Mouse (Mus musculus) cerebellum, adult 2 months (tissue): Measurements from ENCODE around the gene Nr1h5.

Experiments
- CTCF ChIP-seq: fragments of 200-500 bp; IDR thresholded peaks from 2 replicates; pipeline ENCODE4 v1.5.1; 2011; ENCODE audit warnings: low read depth, mild to moderate bottlenecking, control low read depth, low read length, moderate library complexity, borderline replicate concordance; ENCODE audit not compliant: insufficient read depth
- POLR2A ChIP-seq: fragments of 200-500 bp; IDR thresholded peaks from 2 replicates; pipeline ENCODE4 v1.6.1; 2011; ENCODE audit warnings: low read length, control low read depth, borderline replicate concordance; ENCODE audit not compliant: insufficient read depth

DNA sequence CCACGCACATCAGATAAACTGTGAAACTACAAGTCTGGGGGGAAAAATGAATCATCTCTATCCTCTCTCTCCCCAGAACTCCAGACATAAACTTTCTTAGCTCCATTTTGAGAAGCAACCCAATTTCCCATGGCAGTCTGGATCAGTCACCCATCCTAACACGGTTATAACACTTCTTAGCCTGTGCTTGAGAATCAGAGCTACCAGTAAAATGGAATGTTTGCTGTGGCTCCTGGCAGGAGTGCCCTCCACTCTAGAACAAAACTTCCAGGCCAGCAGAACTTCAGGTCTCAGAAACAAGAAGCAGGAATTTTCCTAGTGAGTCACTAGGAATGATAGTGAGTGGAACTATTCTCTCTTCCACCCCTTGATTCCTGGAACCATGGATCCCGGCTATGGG is 6.6 kb upstream of the Nr1h5 start:
- no peak for TF ChIP-seq CTCF
- TF ChIP-seq POLR2A = no peak
